Mouse (Mus musculus): ENCODE data around the gene Ttc9b. TPM values are rescaled to one million over a fixed set of nuclear protein-coding genes. Genes with fewer than 3 reads are reported as not detected.

Gene Ttc9b
- polyA plus RNA-seq, 1 experiment, result not detected

DNA sequence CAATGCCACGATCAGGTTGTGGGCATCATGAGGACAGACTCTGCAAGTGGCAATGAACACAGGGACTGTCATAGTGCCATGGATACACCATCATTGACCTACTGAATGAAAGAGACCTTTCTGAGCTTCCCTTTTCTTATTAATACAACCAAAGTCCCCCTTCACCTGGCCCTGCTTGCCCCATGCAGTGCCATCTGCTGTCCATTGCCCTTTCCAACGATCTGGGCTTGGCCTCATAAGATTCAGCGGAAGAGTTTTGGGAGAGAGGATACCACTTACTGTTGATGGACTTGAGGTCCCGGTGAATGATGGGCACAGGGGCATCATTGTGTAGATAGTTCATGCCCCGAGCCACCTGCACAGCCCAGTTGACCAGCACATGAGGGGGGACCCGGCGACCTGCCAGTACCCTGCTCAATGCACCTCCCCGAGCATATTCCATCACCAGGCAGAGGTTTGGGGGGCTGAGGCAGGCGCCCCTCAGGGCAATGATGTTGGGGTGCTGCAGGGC, 19.4 kb downstream of the Ttc9b start:
- TF ChIP-seq GATA1 (IDR thresholded peaks at IDR 0.05; ENCODE audit: low read length), result no peak

DNA sequence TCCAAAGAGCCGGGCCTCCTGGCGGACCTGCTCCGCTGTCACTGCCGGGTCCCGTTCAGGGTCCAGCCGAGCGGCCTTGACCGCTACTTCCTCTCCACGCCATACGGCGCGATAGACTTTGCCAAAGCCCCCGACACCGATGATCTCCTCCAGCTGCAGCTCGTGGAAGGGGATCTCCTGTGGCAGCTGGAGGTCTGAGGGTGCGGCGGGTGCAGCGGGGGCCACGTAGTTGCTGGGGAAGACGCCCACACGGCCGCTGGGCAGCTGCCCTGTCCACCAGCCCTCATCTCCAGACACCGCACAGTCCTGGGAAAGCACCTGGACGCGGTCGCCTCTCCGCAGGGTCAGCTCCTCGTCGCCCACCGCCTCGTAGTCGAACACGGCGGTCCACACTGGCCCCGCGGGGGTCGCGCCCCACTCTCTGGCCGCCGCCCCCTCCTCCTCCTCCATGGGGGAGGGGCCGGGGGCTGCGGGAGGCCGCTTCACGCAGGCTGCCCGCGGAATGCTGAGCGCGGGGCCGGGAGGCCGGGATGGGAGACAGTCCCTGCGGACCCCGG, 19.9 kb downstream of the Ttc9b start:
- TF ChIP-seq GATA1 (IDR thresholded peaks at IDR 0.05; ENCODE audit: low read length), result no peak

DNA sequence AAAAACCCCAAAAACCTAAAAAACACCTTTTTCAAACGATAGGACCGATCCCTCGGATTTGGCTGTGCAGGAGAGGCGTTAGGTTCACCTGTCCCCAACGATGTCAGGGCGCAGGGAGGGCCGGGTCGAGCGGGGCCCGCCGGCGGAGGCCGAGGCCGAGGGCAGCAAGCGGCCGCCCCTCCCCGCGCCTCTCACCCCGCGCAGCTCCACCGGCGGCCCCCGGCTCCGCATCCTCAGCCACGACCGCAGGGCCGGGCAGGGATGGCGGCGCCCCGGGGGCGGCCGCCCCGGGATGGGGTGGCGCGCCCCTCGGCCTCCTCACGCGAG, 20.4 kb downstream of the Ttc9b start:
- no peak for TF ChIP-seq GATA1 (IDR thresholded peaks at IDR 0.05; ENCODE audit: low read length)

DNA sequence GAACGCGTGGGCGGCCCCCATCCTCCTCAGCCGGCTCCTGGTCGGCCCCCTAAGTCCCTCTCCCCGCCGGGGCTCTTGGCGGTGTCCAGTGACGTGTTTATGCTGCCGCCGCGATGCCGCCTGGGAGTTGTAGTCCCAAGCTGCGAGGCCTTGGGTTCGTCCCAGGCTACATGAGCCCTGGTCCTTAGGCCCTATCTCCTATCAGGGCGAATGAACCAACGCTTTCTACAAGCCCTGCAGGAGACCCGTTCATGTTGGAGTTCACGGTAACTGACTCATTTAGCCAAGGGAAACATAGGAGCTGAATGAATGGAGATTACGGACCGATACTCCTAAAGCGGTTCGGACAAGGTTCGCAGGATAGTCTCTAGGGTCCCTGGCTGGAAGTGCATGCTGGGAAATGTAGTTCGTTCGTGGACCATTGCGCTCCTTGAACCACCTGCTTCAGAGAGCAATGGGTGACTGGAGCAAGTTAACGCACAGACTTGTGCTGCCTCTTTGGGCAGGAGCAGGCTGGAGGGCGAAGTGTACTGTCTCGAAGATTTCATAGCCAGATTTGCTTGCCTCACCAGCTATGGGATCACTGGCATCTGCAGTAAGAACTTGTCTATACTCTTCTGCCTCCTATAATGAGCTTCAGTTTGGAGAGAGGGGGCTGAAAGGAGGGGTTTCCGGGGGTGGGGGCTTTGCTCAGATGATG, 21.0 kb downstream of the Ttc9b start, which contains the start of gene Map3k10:
Map3k10 (minus strand) TSS at position 77 of the 700 bp plus-strand sequence.
- no peak for TF ChIP-seq GATA1 (IDR thresholded peaks at IDR 0.05; ENCODE audit: low read length)

DNA sequence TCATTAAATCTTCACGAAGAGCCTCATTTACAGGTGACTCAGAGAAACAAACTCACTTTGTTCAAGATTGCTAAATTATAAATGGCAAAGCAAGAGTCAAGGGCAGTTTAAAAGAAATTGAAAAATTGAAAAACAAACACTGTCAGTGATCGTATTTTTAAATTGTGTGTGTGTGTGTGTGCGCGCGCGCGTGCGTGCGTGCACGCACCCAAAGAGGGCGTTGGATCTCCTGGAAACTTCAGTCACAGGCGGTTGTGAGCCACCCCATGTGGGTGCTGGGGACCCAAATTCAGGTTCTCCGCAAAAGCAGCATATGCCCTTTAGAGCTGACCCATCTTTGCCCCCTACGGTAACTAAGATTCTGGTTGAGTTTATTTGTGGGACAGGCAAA, 21.5 kb downstream of the Ttc9b start:
- TF ChIP-seq GATA1 (IDR thresholded peaks at IDR 0.05; ENCODE audit: low read length), result no peak

DNA sequence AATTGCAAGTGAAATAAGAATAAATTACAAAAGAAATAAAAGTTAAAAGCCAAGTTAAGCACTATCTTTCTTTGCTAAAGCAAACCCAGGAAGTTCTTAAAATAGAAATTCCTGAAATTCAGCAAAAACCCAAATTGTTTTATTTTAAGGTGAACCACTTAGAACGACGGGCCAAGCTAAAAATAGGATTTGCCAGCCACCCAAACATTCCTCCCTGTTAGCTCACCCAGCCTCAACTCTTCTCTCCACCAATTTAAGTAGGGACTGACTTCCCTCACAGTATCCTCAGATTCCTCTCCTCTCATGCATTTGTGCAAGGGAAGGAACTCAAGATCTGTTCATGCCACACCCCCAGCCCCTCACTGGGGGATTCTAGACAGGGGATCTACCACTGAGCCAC, 29.5 kb downstream of the Ttc9b start:
- TF ChIP-seq GATA1 (IDR thresholded peaks at IDR 0.05; ENCODE audit: low read length), result no peak

DNA sequence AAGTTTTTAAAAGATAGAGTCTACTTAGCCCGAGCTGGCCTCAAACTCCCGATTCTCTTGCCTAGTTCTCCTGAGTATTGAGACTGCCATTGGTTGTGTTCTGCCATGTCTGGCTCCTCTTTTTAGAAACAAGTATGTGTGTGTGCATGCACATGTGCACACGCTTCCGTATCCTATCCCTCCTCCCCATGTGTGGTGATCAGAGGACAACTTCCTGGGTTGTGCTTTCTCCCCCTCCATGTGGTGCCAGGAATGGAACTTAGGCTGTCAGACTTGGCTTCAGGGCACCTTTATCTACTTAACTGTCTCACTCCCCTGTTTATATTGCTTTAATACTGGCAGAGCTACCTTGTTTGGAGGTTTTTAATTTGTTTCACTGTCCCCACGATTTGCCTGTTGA, 31.5 kb downstream of the Ttc9b start:
- TF ChIP-seq GATA1 (IDR thresholded peaks at IDR 0.05; ENCODE audit: low read length), result no peak

DNA sequence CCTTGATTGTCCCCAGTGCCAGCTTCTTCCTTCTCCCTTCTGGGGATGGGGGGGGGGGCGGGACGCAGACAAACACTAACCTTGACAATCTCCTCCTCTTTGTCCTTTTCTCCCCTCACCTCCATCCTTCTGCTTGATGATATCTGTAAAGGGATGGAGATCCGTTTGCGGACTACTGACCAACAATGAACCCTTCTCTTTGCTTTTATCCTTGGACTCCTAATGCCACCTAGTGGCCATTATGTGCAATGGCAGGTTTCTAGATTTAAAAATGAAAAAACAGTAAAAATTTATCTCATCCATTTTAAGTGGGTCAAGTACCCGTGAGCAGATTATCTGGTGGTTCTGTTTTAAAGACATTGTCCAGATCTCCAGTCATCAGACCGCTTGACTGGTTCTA, 32.0 kb downstream of the Ttc9b start:
- TF ChIP-seq GATA1 (IDR thresholded peaks at IDR 0.05; ENCODE audit: low read length), result no peak

DNA sequence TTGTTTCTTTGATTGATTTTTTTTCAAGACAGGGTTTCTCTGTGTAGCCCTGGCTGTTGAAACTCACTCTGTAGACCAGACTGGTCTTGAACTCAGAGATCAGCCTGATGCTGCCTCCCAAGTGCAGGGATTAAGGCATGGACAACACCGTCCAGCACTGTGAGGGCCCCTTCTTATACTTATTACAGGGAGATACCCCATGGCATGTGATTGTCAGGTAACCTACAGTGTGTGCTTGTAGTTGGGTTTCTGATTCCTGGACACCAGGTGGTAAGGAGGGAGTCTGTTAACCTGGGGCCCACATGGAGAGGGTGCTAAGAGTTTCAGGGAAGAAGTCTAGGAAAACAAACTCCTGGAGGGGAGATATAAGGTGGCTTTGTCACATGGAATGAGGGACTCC, 33.3 kb downstream of the Ttc9b start:
- TF ChIP-seq GATA1 (IDR thresholded peaks at IDR 0.05; ENCODE audit: low read length), result no peak

DNA sequence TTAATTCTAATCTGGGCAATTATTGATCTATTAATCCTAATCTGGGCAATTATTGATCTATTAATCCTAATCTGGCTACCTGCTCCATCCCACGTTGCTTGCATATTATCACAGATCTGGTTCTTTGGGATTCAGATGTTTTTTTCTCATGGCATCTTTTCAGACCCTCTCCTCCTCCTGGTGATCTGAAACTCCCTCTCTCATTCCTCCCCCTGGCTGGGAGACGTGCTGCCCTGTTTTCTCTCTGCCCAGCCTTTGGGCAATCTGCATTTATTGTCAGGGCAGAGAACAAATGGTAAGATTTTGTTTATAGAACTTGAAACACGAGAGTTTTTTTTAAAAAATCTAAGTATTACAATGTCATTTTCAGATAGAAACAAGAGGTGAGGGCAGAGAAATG, 34.1 kb downstream of the Ttc9b start:
- no peak for TF ChIP-seq GATA1 (IDR thresholded peaks at IDR 0.05; ENCODE audit: low read length)

DNA sequence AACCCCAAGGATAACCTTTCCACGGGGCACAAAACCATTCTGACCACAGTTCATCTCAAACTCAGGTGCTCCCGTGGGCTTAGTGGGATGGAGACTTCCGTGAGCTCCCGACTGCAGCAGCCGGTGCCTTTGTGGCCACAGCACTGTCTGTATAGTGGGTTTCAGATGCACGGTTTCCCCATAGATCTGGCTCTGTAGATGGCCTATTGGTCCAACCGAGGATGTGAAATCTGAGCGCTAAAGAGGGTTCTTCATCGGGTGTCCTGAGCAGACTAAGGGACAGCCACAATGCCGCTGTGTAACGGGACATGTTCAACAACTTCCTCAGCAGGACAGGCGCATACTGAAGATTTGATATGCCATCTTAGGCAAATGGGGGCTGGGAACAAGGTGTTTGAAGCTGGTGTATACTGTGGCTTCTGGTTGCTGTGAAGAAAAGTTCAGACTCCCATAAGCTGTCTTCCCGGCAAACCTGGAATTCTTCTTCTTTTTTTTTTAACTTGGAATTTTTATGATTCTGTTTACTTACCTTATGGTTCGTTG, 34.6 kb downstream of the Ttc9b start:
- TF ChIP-seq GATA1 (IDR thresholded peaks at IDR 0.05; ENCODE audit: low read length), result no peak

DNA sequence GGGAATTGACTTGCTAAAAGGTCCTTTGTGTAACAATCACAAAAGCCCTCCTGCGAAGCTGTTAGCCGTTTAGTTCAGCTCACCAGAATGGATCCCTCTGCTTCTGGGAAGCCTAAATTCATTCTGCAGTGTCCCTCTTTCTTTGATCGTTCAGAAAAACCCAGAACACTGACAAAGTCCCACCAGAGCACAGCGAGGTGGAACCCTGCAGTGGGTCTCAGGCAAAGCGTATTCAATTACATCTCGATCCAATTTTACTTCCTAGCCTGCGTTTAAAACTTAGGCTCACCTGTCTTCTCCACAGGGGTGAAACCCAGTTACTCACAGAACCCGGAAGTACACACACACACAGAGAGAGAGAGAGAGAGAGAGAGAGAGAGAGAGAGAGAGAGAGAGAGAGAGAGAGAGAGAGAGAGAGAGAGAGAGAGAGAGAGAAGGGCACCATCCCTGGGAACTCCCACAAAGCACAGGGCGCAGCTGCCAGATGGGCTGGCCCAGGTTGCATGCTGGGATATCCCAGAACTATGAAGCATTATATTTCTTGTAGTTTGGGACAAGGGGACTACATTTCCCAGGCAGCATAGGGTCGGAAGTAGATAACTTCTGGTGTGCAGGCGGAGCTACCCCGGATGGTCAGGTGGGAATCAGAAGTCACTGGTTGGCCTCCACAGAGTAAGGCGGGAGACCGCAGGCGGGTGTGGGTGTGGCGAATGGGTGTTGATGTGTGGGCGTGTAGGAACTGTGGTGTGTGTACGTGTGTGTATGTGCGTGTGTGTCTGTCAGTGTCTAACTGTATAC, 35.3 kb downstream of the Ttc9b start, which contains the start of gene Zfp607b:
Zfp607b (plus strand) TSS at position 526 of the 798 bp plus-strand sequence.
- TF ChIP-seq GATA1 (IDR thresholded peaks at IDR 0.05; ENCODE audit: low read length), result no peak

DNA sequence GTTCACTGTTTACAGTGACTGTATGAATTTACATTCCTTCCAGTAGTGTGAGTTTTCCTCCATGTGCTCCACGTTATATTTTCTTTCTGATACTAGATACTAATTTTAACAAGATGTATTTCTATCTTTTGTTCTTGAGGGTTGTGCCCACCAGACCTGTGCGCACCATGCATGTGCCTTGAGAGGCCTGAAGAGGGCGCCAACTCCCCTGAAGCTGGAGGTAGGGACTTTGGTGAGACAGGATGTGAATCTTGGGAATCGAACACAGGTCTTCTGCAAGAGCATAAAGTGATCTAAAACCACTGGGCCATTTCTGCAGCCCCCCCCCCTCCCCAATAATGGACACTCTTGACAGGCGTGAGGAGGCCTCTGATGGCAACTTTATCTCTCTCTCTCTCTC, 37.4 kb downstream of the Ttc9b start:
- TF ChIP-seq GATA1 (IDR thresholded peaks at IDR 0.05; ENCODE audit: low read length), result no peak

DNA sequence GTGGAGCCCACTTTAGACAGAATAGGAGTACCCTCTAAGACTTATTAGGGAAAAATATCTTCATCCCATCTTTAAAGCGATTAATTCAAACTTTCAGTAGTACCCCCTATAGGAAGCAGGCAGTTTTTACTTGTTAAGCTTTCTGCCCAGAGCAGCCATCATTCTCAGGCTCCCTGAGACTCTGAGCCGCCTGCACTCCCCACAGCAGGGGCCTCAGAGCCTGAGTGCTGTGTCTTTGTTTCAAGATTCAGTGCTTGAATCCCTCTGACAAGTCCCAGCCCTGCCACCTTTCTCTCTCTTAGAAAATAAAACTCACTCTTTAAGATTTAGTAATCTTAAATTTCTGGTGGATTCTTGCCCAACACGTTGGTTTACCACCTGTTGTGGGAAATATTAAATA, 43.0 kb downstream of the Ttc9b start:
- TF ChIP-seq GATA1 (IDR thresholded peaks at IDR 0.05; ENCODE audit: low read length), result no peak

Other genes with a start within 250 kb of the Ttc9b start
- 0.39 and 0.67 TPM in 2 replicates for gene Sptbn4, start 206.2 kb upstream of the Ttc9b start, polyA plus RNA-seq (2012)
- 971 and 1,082 TPM in 2 replicates for gene Blvrb, start 205.9 kb upstream of the Ttc9b start, polyA plus RNA-seq (2012)
- 39.7 and 45.0 TPM in 2 replicates for gene Sertad3, start 180.1 kb upstream of the Ttc9b start, polyA plus RNA-seq (2012)
- 87.2 and 107 TPM in 2 replicates for gene Sertad1, start 167.0 kb upstream of the Ttc9b start, polyA plus RNA-seq (2012)
- 4.4 and 4.8 TPM in 2 replicates for gene Prx, start 154.6 kb upstream of the Ttc9b start, polyA plus RNA-seq (2012)
- gene Hipk4, start 130.6 kb upstream of the Ttc9b start, polyA plus RNA-seq (2012), result 0.48 and 0.57 TPM in 2 replicates
- gene Pld3, start 100.7 kb upstream of the Ttc9b start, polyA plus RNA-seq (2012), result 13.4 and 14.5 TPM in 2 replicates
- gene 2310022A10Rik, start 100.7 kb upstream of the Ttc9b start, polyA plus RNA-seq (2012), result 75.9 and 80.9 TPM in 2 replicates
- gene Akt2, start 62.4 kb upstream of the Ttc9b start, polyA plus RNA-seq (2012), result 86.1 and 92.3 TPM in 2 replicates
- 78.9 and 101 TPM in 2 replicates for gene Map3k10, start 20.7 kb downstream of the Ttc9b start, polyA plus RNA-seq (2012)
- 0.08 and 0.14 TPM in 2 replicates for gene Zfp607b, start 35.4 kb downstream of the Ttc9b start, polyA plus RNA-seq (2012)
- 0.43 and 0.51 TPM in 2 replicates for gene Zfp60, start 77.5 kb downstream of the Ttc9b start, polyA plus RNA-seq (2012)
- 0.06 and 0.08 TPM in 2 replicates for gene Zfp626, start 153.3 kb downstream of the Ttc9b start, polyA plus RNA-seq (2012)
- 0.24 and 0.26 TPM in 2 replicates for gene Zfp59, start 184.7 kb downstream of the Ttc9b start, polyA plus RNA-seq (2012)
- gene Zfp607a, start 203.6 kb downstream of the Ttc9b start, polyA plus RNA-seq (2012), result 0.09 and 0.12 TPM in 2 replicates